Mouse (Mus musculus) kidney, postnatal 4 days (tissue): ENCODE results near the gene Cfl2.

Source experiments
- DNase-seq, 2 experiments: peaks; one replicate each; pipeline ENCODE4 v3.0.0; 2021; ENCODE audit warnings: mixed read lengths in 2 of 2

The Cfl2 gene

GRCm38 (mm10) chr12:54829876-54830275, 32.8 kb downstream of the Cfl2 start:
- no peak for DNase-seq

- DNase-seq, result no peak
Measured at GRCm38 (mm10) chr12:54828043-54828442, 34.6 kb downstream of the Cfl2 start.

- DNase-seq, result no peak
Measured at GRCm38 (mm10) chr12:54825202-54825601, 37.5 kb downstream of the Cfl2 start.

- DNase-seq, result peak; percentile 57 to 61
Measured at GRCm38 (mm10) chr12:54822836-54823426, 39.7 kb downstream of the Cfl2 start.

- DNase-seq, result no peak
Measured at GRCm38 (mm10) chr12:54820684-54821161, 42.0 kb downstream of the Cfl2 start.

- DNase-seq, result peak; percentile 37 to 56
Measured at GRCm38 (mm10) chr12:54819181-54819935, 43.3 kb downstream of the Cfl2 start.

GRCm38 (mm10) chr12:54810142-54810541, 52.5 kb downstream of the Cfl2 start:
- DNase-seq, result no peak
